Mouse (Mus musculus): ENCODE measurements around the gene Ints14. TPM values are rescaled to one million over a fixed set of nuclear protein-coding genes. Genes with fewer than 3 reads are reported as not detected.
A peak's percentile ranks its signal among the peaks of the same experiment; 100 is the strongest.
"Not testable (repeated sequence)": the region's sequence is repeated elsewhere in the genome, so short reads cannot be mapped to it uniquely, and the experiment has no call there.

Ints14 gene
- polyA plus RNA-seq, 1 experiment = 16.5 TPM

DNA sequence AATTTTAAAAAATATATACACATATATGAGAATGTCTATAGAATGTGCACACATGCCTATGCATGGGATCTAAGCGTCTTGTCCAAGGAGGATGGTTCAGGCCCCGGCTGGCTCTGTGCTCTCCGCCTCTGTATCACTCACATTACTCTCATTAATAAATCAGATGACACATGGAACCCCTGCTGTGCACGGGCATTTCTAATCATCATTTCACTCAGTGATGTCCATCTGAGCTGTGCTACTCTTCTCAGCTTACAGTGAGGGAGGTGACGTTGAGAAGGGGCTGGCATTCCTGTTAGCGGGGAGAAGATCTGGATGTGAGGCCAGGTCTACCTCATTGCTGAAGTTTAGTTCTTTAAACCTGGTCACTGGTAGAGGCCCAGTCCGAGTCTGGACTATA lies 66.5 kb downstream of the Ints14 start:
- H3K36me3 ChIP-seq (ENCODE audit: control insufficient read depth, insufficient read depth, low read length) = no peaks in the 10 kb centered on the region
- WGBS = 75% methylated on average over 7 of the region's 7 CpGs
- no peaks in the 10 kb centered on the region for H3K27me3 ChIP-seq (replicated peaks; ENCODE audit: control insufficient read depth, insufficient read depth, low read length)
- DNase-seq = no peak
- H3K4me3 ChIP-seq (ENCODE audit: insufficient read depth, low read depth, low read length) = no peak overlapping the region
- H3K4me1 ChIP-seq (ENCODE audit: control insufficient read depth, insufficient read depth, low read length) = peaks cover 3% of the 10 kb centered on the region; the same call in 1 of the 2 replicates
- no peak overlapping the region for H3K27ac ChIP-seq (ENCODE audit: insufficient read depth, low read depth, low read length)
- TF ChIP-seq CTCF (conservative IDR thresholded peaks at IDR 0.05; ENCODE audit: insufficient read depth, insufficient read length, low read depth, low read length) (no peak), POLR2A (IDR thresholded peaks at IDR 0.05; ENCODE audit: low read depth, low read length) (no peak)

DNA sequence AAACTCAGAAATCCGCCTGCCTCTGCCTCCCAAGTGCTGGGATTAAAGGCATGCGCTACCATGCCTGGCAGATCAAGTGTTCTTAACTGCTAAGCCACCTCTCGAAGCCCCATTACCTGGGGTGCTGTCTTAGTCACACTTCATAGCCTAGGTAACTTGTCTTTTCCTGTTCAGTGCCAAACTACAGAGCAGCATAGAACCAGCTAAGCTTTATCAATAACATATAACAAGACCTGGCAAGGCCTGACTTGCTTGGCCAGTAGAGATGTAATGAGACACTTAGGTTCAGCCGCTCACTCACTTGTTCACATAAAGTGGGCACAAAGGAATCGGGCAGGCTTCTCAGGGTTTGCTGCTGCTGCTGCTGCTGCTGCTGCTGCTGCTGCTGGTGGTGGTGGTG lies 67.6 kb downstream of the Ints14 start:
- no peak for DNase-seq
- 93% methylated on average over 5 of the region's 5 CpGs for WGBS

DNA sequence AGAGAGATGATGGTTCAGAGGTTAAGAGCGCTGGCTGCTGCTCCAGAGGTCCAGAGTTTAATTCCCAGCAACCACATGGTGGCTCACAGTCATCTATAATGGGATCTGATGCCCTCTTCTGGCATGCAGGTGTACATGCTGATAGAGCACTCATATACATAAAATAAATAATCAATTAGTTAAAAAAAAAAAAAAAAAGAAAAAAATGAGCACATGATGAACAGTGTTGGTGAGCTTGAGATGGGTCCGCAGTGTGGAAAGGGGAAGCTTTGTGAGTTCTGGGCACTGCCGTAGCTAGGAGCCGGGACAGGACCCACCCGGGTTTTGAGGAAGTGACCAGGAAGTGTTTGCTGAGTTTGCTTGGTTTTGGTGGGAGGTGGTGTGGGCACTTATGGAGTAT lies 70.7 kb downstream of the Ints14 start:
- H3K27ac ChIP-seq (ENCODE audit: insufficient read depth, low read depth, low read length); H3K4me3 ChIP-seq (ENCODE audit: insufficient read depth, low read depth, low read length); DNase-seq; H3K4me1 ChIP-seq (ENCODE audit: control insufficient read depth, insufficient read depth, low read length); H3K27me3 ChIP-seq (replicated peaks; ENCODE audit: control insufficient read depth, insufficient read depth, low read length); H3K36me3 ChIP-seq (ENCODE audit: control insufficient read depth, insufficient read depth, low read length): not testable (repeated sequence)
- WGBS = 63% methylated on average over 5 of the region's 5 CpGs

More for the DNA sequence above, 67.6 kb downstream of the Ints14 start:
- no peak overlapping the region for H3K27ac ChIP-seq (ENCODE audit: insufficient read depth, low read depth, low read length)
- no peak overlapping the region for H3K4me3 ChIP-seq (ENCODE audit: insufficient read depth, low read depth, low read length)
- TF ChIP-seq CTCF (conservative IDR thresholded peaks at IDR 0.05; ENCODE audit: insufficient read depth, insufficient read length, low read depth, low read length) = no peak
- TF ChIP-seq POLR2A (IDR thresholded peaks at IDR 0.05; ENCODE audit: low read depth, low read length) = no peak
- H3K27me3 ChIP-seq (replicated peaks; ENCODE audit: control insufficient read depth, insufficient read depth, low read length) = no peaks in the 10 kb centered on the region
- no peaks in the 10 kb centered on the region for H3K36me3 ChIP-seq (ENCODE audit: control insufficient read depth, insufficient read depth, low read length)
- peaks cover 3% of the 10 kb centered on the region; the same call in 1 of the 2 replicates for H3K4me1 ChIP-seq (ENCODE audit: control insufficient read depth, insufficient read depth, low read length)

DNA sequence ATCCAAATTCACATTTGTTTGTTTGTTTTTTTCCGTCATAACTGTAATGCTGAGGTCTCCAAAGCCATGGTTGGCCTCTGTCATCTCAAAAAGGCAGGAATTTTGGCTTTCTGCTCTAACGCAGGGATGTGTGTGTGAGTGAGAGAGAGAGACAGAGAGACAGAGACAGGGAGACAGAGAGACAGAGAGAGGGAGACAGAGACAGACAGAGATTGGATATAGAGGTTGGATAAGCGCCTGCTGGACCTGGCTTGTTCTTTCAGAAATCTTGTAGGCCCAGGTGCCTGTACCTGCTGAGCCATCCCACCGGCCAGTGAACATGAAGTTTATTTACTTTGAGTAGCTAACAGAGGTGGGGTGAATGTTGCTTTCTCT lies 71.2 kb downstream of the Ints14 start:
- H3K4me3 ChIP-seq (ENCODE audit: insufficient read depth, low read depth, low read length) = peak overlapping the region; percentile 71; the same call in 1 of the 2 replicates
- TF ChIP-seq POLR2A (IDR thresholded peaks at IDR 0.05; ENCODE audit: low read depth, low read length) (no peak), CTCF (conservative IDR thresholded peaks at IDR 0.05; ENCODE audit: insufficient read depth, insufficient read length, low read depth, low read length) (no peak)
- H3K4me1 ChIP-seq (ENCODE audit: control insufficient read depth, insufficient read depth, low read length) = peaks cover 6% of the 10 kb centered on the region; the same call in 1 of the 2 replicates
- no peaks in the 10 kb centered on the region for H3K27me3 ChIP-seq (replicated peaks; ENCODE audit: control insufficient read depth, insufficient read depth, low read length)
- DNase-seq = no peak
- no peaks in the 10 kb centered on the region for H3K36me3 ChIP-seq (ENCODE audit: control insufficient read depth, insufficient read depth, low read length)
- 37% methylated on average over 4 of the region's 4 CpGs for WGBS
- no peak overlapping the region for H3K27ac ChIP-seq (ENCODE audit: insufficient read depth, low read depth, low read length)

DNA sequence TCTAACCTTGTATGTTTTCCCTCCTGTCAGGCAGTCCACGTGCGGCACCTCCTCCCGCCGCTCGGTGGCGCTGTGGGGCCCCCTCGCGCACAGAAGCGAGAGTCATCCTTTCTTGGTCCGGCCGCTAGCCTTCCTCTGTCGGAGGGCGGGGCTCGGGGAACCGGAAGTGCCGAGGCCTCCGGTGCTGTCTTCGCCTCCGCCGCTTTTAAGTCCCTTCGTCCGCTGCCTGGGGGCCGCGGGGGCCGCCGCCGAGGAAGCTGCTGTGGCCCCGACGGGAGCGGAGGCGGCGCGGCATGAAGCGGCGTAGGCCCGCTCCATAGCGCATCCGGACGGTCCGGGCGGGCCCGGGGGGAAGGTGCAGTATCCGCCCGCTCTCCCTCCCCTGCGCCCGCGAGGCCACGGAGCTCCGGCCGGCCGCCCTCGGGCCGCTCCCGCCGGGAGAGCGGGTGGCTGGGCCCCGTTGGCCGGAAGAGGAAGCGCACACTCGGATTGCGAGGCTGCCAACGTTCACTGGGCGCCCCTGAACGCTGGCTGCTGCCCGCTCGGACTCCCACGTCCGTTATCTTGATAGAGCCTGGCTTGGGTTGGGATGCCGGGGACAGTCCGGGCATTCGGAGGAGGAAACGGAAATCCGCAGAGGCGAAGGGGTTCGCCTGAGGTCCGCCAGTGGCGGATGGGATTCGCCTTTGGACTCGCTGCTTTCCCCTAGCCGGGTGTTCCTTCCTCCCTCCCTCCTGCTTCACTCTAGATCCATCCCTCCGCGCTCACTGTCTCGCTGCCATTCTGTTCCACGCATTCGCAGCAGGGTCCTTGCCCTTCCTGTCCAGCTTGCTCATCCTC lies 71.8 kb downstream of the Ints14 start, which contains the start of gene Dpp8:
Dpp8 (plus strand) TSS at position 146 of the 840 bp plus-strand sequence.
- under 1% methylated on average over 84 of the region's 85 CpGs for WGBS

DNA sequence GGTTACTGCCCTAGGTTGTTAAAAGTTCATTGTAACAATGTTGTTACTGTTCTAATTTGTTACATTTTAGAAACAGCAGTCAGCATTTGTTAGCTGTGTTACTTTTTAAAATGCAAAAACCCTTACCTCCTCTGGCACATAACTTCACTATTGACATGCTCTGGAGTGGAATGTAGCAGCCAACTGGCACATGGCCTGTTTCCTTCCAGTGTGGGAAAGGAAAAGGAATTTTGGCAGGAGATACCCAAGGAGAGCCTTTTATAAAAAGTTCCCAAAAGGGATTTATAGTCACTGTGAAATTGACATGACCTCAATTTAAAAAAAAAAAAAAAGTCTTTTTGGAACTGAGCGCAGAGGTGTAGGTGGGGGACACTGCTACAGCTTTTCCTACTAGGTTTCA lies 75.8 kb downstream of the Ints14 start:
- peak; percentile 84 for DNase-seq
- WGBS = 53% methylated on average over 1 of the region's 1 CpGs
- peaks cover 6% of the 10 kb centered on the region; the same call in 1 of the 2 replicates for H3K4me1 ChIP-seq (ENCODE audit: control insufficient read depth, insufficient read depth, low read length)
- H3K27me3 ChIP-seq (replicated peaks; ENCODE audit: control insufficient read depth, insufficient read depth, low read length) = no peaks in the 10 kb centered on the region
- H3K4me3 ChIP-seq (ENCODE audit: insufficient read depth, low read depth, low read length) = no peak overlapping the region
- no peak overlapping the region for H3K27ac ChIP-seq (ENCODE audit: insufficient read depth, low read depth, low read length)
- peaks cover 12% of the 10 kb centered on the region for H3K36me3 ChIP-seq (ENCODE audit: control insufficient read depth, insufficient read depth, low read length)
- TF ChIP-seq CTCF (conservative IDR thresholded peaks at IDR 0.05; ENCODE audit: insufficient read depth, insufficient read length, low read depth, low read length) = no peak
- TF ChIP-seq POLR2A (IDR thresholded peaks at IDR 0.05; ENCODE audit: low read depth, low read length) = no peak

More for the DNA sequence above, 71.8 kb downstream of the Ints14 start, which contains the start of gene Dpp8:
- Histone ChIP-seq H3K27me3 (replicated peaks; ENCODE audit: control insufficient read depth, insufficient read depth, low read length) (no peaks in the 10 kb centered on the region), H3K4me1 (ENCODE audit: control insufficient read depth, insufficient read depth, low read length) (peaks cover 6% of the 10 kb centered on the region; the same call in 1 of the 2 replicates), H3K4me3 (ENCODE audit: insufficient read depth, low read depth, low read length) (peak within 1 kb of the TSS; percentile 71), H3K36me3 (ENCODE audit: control insufficient read depth, insufficient read depth, low read length) (peaks cover 2% of the 10 kb centered on the region; the same call in 1 of the 2 replicates), H3K27ac (ENCODE audit: insufficient read depth, low read depth, low read length) (peak within 1 kb of the TSS; percentile 85)
- DNase-seq = peak; percentile 97
- TF ChIP-seq CTCF (conservative IDR thresholded peaks at IDR 0.05; ENCODE audit: insufficient read depth, insufficient read length, low read depth, low read length) = peak; percentile 88
- TF ChIP-seq POLR2A (IDR thresholded peaks at IDR 0.05; ENCODE audit: low read depth, low read length) = peak; percentile 5

Other genes starting within 250 kb of the Ints14 start
- 124 and 188 TPM in 2 replicates for gene Rab11a, start 223.1 kb upstream of the Ints14 start, polyA plus RNA-seq (2012; rRNA removed)
- gene Dennd4a, start 149.6 kb upstream of the Ints14 start, polyA plus RNA-seq (2012; rRNA removed) = 4.5 and 5.1 TPM in 2 replicates
- gene Slc24a1, start 9.3 kb upstream of the Ints14 start, polyA plus RNA-seq (2012; rRNA removed) = not detected in 2 replicates
- gene Hacd3, start 60.8 kb downstream of the Ints14 start, polyA plus RNA-seq (2012; rRNA removed) = 36.9 and 37.5 TPM in 2 replicates
- gene Dpp8, start 71.5 kb downstream of the Ints14 start, polyA plus RNA-seq (2012; rRNA removed) = 41.6 and 45.3 TPM in 2 replicates
- 0.57 and 0.83 TPM in 2 replicates for gene Igdcc4, start 140.6 kb downstream of the Ints14 start, polyA plus RNA-seq (2012; rRNA removed)
- 0.72 and 0.94 TPM in 2 replicates for gene Igdcc3, start 180.3 kb downstream of the Ints14 start, polyA plus RNA-seq (2012; rRNA removed)
- 11.0 and 11.9 TPM in 2 replicates for gene Parp16, start 234.4 kb downstream of the Ints14 start, polyA plus RNA-seq (2012; rRNA removed)